Mouse (Mus musculus): Measurements from ENCODE around the gene Ccz1. TPM values are rescaled to one million over a fixed set of nuclear protein-coding genes. Genes with fewer than 3 reads are reported as not detected.

The Ccz1 gene
- polyA plus RNA-seq, 1 experiment from 2014 or later = 98.1 TPM

DNA sequence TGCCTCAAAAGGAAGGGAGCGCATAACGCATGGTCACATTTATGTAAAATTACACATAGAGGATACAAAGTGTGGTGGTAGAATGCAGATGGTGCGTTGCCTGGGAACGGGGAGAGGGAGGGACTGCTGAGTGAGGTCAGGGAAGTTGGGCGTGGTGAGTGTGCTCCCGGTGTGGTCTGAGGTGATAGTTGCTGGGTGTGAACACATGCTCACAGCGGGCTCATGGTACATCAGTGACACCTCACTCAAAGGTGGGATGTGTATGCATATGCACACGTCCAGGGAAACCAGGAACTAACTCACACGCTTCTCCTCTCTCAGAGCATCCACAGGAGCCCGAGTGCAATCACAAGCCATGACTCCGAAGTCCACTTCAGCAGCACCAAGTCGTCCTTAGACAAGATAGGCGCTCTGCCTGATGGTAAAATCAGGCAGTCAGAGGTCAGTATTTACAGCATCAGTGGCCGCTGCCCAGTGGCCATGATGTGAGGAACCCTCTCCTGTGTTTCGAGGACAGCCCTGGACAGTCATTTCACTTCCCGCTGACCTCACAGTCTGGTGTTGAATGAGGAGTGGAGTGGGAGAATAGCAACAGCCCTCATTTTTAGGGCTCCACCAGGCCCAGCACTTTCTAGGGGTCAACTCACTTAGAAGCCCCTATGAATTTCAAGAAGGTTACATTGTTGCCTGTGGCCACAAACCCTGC is 37.8 kb downstream of the Ccz1 start:
- Histone ChIP-seq H3K27ac (ENCODE audit: low read length) (no peak overlapping the region), H3K9me3 (ENCODE audit: low read length) (no peaks in the 10 kb centered on the region), H3K9ac (replicated peaks; ENCODE audit: low read depth) (no peak overlapping the region), H3K36me3 (ENCODE audit: insufficient read depth, low read length) (no peaks in the 10 kb centered on the region), H3K4me3 (ENCODE audit: low read depth, low read length) (no peak overlapping the region), H3K4me1 (ENCODE audit: insufficient read depth, low read depth, low read length) (no peaks in the 10 kb centered on the region), H3K4me2 (replicated peaks; ENCODE audit: low read depth, low read length) (no peak overlapping the region), H3K27me3 (replicated peaks; ENCODE audit: insufficient read depth, low read length) (no peaks in the 10 kb centered on the region)
- DNase-seq (ENCODE audit: low spot score) (no peak), ATAC-seq (no peak)
- 55% methylated on average over 16 of the region's 16 CpGs for WGBS
- TF ChIP-seq EP300 (IDR thresholded peaks at IDR 0.05) (no peak), CTCF (IDR thresholded peaks at IDR 0.05) (no peak)

GRCm38 (mm10) chr5:143976232-143976631 is 38.4 kb downstream of the Ccz1 start:
- H3K27ac ChIP-seq (ENCODE audit: low read length) = no peak overlapping the region
- H3K9me3 ChIP-seq (ENCODE audit: low read length) = no peaks in the 10 kb centered on the region
- TF ChIP-seq EP300 (IDR thresholded peaks at IDR 0.05) = no peak
- TF ChIP-seq CTCF (IDR thresholded peaks at IDR 0.05) = no peak
- H3K4me3 ChIP-seq (ENCODE audit: low read depth, low read length) = no peak overlapping the region
- no peak overlapping the region for H3K4me2 ChIP-seq (replicated peaks; ENCODE audit: low read depth, low read length)
- DNase-seq (ENCODE audit: low spot score) (no peak), ATAC-seq (no peak)
- no peak overlapping the region for H3K9ac ChIP-seq (replicated peaks; ENCODE audit: low read depth)
- no peaks in the 10 kb centered on the region for H3K4me1 ChIP-seq (ENCODE audit: insufficient read depth, low read depth, low read length)
- no peaks in the 10 kb centered on the region for H3K36me3 ChIP-seq (ENCODE audit: insufficient read depth, low read length)
- no peaks in the 10 kb centered on the region for H3K27me3 ChIP-seq (replicated peaks; ENCODE audit: insufficient read depth, low read length)
- 82% methylated on average over 11 of the region's 11 CpGs for WGBS

DNA sequence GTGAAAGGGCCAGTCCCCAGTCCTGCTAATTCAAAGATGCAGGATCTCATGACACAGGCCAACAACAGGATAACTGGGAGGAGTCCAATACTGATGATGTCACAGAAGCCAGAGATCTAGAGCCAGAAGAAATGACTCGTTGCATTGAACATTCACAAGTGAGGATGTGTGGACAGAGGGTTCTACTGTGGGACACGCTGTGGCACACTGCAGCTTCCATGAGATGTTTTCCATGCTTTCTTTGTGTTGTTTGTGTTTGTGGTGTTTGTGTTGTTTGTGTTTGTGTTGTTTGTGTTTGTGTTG is 39.1 kb downstream of the Ccz1 start:
- TF ChIP-seq EP300 (IDR thresholded peaks at IDR 0.05) = no peak
- TF ChIP-seq CTCF (IDR thresholded peaks at IDR 0.05) = no peak
- no peaks in the 10 kb centered on the region for H3K4me1 ChIP-seq (ENCODE audit: insufficient read depth, low read depth, low read length)
- H3K4me2 ChIP-seq (replicated peaks; ENCODE audit: low read depth, low read length) = no peak overlapping the region
- ATAC-seq = peak; percentile 42
- 45% methylated on average over 2 of the region's 2 CpGs for WGBS
- no peak overlapping the region for H3K9ac ChIP-seq (replicated peaks; ENCODE audit: low read depth)
- no peaks in the 10 kb centered on the region for H3K9me3 ChIP-seq (ENCODE audit: low read length)
- H3K27ac ChIP-seq (ENCODE audit: low read length) = no peak overlapping the region
- H3K36me3 ChIP-seq (ENCODE audit: insufficient read depth, low read length) = no peaks in the 10 kb centered on the region
- no peak overlapping the region for H3K4me3 ChIP-seq (ENCODE audit: low read depth, low read length)
- DNase-seq (ENCODE audit: low spot score) = no peak
- no peaks in the 10 kb centered on the region for H3K27me3 ChIP-seq (replicated peaks; ENCODE audit: insufficient read depth, low read length)

- Histone ChIP-seq H3K4me2 (replicated peaks; ENCODE audit: low read depth, low read length) (no peak overlapping the region), H3K36me3 (ENCODE audit: insufficient read depth, low read length) (no peaks in the 10 kb centered on the region), H3K27me3 (replicated peaks; ENCODE audit: insufficient read depth, low read length) (no peaks in the 10 kb centered on the region), H3K9ac (replicated peaks; ENCODE audit: low read depth) (no peak overlapping the region), H3K9me3 (ENCODE audit: low read length) (no peaks in the 10 kb centered on the region), H3K4me1 (ENCODE audit: insufficient read depth, low read depth, low read length) (no peaks in the 10 kb centered on the region), H3K27ac (ENCODE audit: low read length) (no peak overlapping the region), H3K4me3 (ENCODE audit: low read depth, low read length) (no peak overlapping the region)
- WGBS = 49% methylated on average over 4 of the region's 4 CpGs
- ATAC-seq (peak; percentile 88), DNase-seq (ENCODE audit: low spot score) (peak; percentile 81)
- TF ChIP-seq EP300 (IDR thresholded peaks at IDR 0.05) (no peak), CTCF (IDR thresholded peaks at IDR 0.05) (peak; percentile 94)
Measured at GRCm38 (mm10) chr5:143974931-143975630, 39.6 kb downstream of the Ccz1 start.

DNA sequence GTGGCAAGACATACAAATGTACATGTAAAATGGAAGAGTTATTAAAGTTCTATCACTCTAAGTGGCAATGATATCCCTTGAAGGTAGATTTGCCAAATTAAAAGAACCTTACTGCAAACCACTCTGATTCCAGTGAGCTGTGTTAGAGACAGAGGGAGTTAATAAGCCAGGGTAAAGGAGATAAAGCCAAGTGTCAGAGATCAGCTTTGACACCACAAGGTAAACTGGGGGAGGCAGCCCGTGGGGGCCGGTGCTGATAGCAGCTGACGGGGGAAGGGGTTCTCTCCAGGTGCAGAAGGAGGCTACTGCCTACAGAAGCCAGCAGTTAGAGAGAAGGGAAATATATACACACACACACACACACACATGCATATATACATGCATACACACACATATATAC is 42.0 kb downstream of the Ccz1 start:
- 40% methylated on average over 3 of the region's 3 CpGs for WGBS
- no peak for DNase-seq (ENCODE audit: low spot score)
- no peak overlapping the region for H3K4me2 ChIP-seq (replicated peaks; ENCODE audit: low read depth, low read length)

GRCm38 (mm10) chr5:143966671-143967070 is 48.0 kb downstream of the Ccz1 start:
- Histone ChIP-seq H3K9ac (replicated peaks; ENCODE audit: low read depth) (no peak overlapping the region), H3K27me3 (replicated peaks; ENCODE audit: insufficient read depth, low read length) (no peaks in the 10 kb centered on the region), H3K36me3 (ENCODE audit: insufficient read depth, low read length) (no peaks in the 10 kb centered on the region), H3K4me3 (ENCODE audit: low read depth, low read length) (no peak overlapping the region), H3K9me3 (ENCODE audit: low read length) (no peaks in the 10 kb centered on the region), H3K27ac (ENCODE audit: low read length) (no peak overlapping the region), H3K4me2 (replicated peaks; ENCODE audit: low read depth, low read length) (no peak overlapping the region), H3K4me1 (ENCODE audit: insufficient read depth, low read depth, low read length) (no peaks in the 10 kb centered on the region)
- ATAC-seq (no peak), DNase-seq (ENCODE audit: low spot score) (no peak)
- 84% methylated on average over 12 of the region's 12 CpGs for WGBS
- TF ChIP-seq EP300 (IDR thresholded peaks at IDR 0.05) (no peak), CTCF (IDR thresholded peaks at IDR 0.05) (no peak)

More for the DNA sequence above, 42.0 kb downstream of the Ccz1 start:
- TF ChIP-seq CTCF (IDR thresholded peaks at IDR 0.05) (no peak), EP300 (IDR thresholded peaks at IDR 0.05) (no peak)
- Histone ChIP-seq H3K27me3 (replicated peaks; ENCODE audit: insufficient read depth, low read length) (no peaks in the 10 kb centered on the region), H3K4me1 (ENCODE audit: insufficient read depth, low read depth, low read length) (no peaks in the 10 kb centered on the region), H3K4me3 (ENCODE audit: low read depth, low read length) (no peak overlapping the region), H3K9me3 (ENCODE audit: low read length) (no peaks in the 10 kb centered on the region), H3K27ac (ENCODE audit: low read length) (no peak overlapping the region), H3K9ac (replicated peaks; ENCODE audit: low read depth) (no peak overlapping the region), H3K36me3 (ENCODE audit: insufficient read depth, low read length) (no peaks in the 10 kb centered on the region)
- ATAC-seq = no peak

All from lung, postnatal 0 days (tissue).